Mouse (Mus musculus): ENCODE results near the gene Clip3. TPM values are rescaled to one million over a fixed set of nuclear protein-coding genes. Genes with fewer than 3 reads are reported as not detected.

Clip3 gene
- polyA plus RNA-seq, 1 experiment from 2014 or later = 124 TPM

- H3K27me3 ChIP-seq (ENCODE audit: control insufficient read depth, insufficient read depth, low read depth, low read length) = no peaks in the 10 kb centered on the region
- H3K4me1 ChIP-seq (ENCODE audit: control insufficient read depth, insufficient read depth, low read length) = peaks cover 17% of the 10 kb centered on the region
- no peaks in the 10 kb centered on the region for H3K9me3 ChIP-seq (replicated peaks; ENCODE audit: control insufficient read depth, low read length, poor library complexity, severe bottlenecking)
- ATAC-seq = peak; percentile 100
- H3K4me3 ChIP-seq (ENCODE audit: low read depth, low read length) = peak within 1 kb of the TSS; percentile 60
- WGBS = 4% methylated on average over 27 of the region's 27 CpGs
- peak within 1 kb of the TSS; percentile 82 for H3K4me2 ChIP-seq (ENCODE audit: low read length)
- H3K36me3 ChIP-seq (ENCODE audit: control insufficient read depth, insufficient read depth, low read length) = peaks cover 23% of the 10 kb centered on the region
- peak within 1 kb of the TSS; percentile 73 for H3K9ac ChIP-seq (ENCODE audit: low read depth, low read length)
- peak within 1 kb of the TSS; percentile 82 for H3K27ac ChIP-seq (ENCODE audit: low read length)
Observed at GRCm38 (mm10) chr7:30308076-30309005, 16.8 kb downstream of the Clip3 start, which contains the start of gene Alkbh6. TSS of gene Alkbh6 (plus strand) at chr7:30308717.

- no peaks in the 10 kb centered on the region for H3K27me3 ChIP-seq (ENCODE audit: control insufficient read depth, insufficient read depth, low read depth, low read length)
- WGBS = 58% methylated on average over 15 of the region's 15 CpGs
- no peak overlapping the region for H3K27ac ChIP-seq (ENCODE audit: low read length)
Observed at GRCm38 (mm10) chr7:30309395-30310129, 18.0 kb downstream of the Clip3 start.

DNA sequence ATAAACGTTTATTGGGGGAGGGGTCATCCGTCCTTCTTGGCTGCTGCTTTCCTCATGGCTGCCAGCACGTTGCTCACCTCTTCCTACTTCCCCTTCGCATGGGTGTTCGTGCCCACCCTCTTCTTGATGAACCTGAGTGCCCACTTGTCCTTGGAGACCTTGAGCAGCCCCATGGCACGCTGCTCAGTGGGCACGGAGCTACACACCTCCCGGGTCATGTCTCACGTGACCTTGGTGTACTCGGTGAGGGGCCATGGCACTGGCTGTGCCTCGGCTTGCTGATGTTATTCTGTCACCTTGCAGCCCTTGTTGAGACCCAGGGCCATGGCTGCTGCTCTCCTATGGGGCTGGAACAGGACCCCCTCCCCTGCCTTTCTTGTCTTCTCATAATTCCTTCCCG lies 18.6 kb downstream of the Clip3 start:
- H3K4me1 ChIP-seq (ENCODE audit: control insufficient read depth, insufficient read depth, low read length) = peaks cover 17% of the 10 kb centered on the region
- no peaks in the 10 kb centered on the region for H3K9me3 ChIP-seq (replicated peaks; ENCODE audit: control insufficient read depth, low read length, poor library complexity, severe bottlenecking)
- no peak overlapping the region for H3K9ac ChIP-seq (ENCODE audit: low read depth, low read length)
- peaks cover 15% of the 10 kb centered on the region for H3K36me3 ChIP-seq (ENCODE audit: control insufficient read depth, insufficient read depth, low read length)
- no peak overlapping the region for H3K4me3 ChIP-seq (ENCODE audit: low read depth, low read length)
- ATAC-seq = no peak
- H3K4me2 ChIP-seq (ENCODE audit: low read length) = no peak overlapping the region
- H3K27ac ChIP-seq (ENCODE audit: low read length) = no peak overlapping the region
- H3K27me3 ChIP-seq (ENCODE audit: control insufficient read depth, insufficient read depth, low read depth, low read length) = no peaks in the 10 kb centered on the region
- WGBS = 91% methylated on average over 12 of the region's 12 CpGs

More at GRCm38 (mm10) chr7:30309395-30310129, 18.0 kb downstream of the Clip3 start:
- H3K36me3 ChIP-seq (ENCODE audit: control insufficient read depth, insufficient read depth, low read length) = peaks cover 17% of the 10 kb centered on the region
- H3K4me3 ChIP-seq (ENCODE audit: low read depth, low read length) = peak overlapping the region; percentile 60
- H3K9ac ChIP-seq (ENCODE audit: low read depth, low read length) = peak overlapping the region; percentile 73
- ATAC-seq = no peak
- peaks cover 17% of the 10 kb centered on the region for H3K4me1 ChIP-seq (ENCODE audit: control insufficient read depth, insufficient read depth, low read length)
- no peaks in the 10 kb centered on the region for H3K9me3 ChIP-seq (replicated peaks; ENCODE audit: control insufficient read depth, low read length, poor library complexity, severe bottlenecking)
- H3K4me2 ChIP-seq (ENCODE audit: low read length) = peak overlapping the region; percentile 82

- ATAC-seq = no peak
- no peak overlapping the region for H3K4me3 ChIP-seq (ENCODE audit: low read depth, low read length)
- 46% methylated on average over 26 of the region's 27 CpGs for WGBS
Observed at GRCm38 (mm10) chr7:30313666-30314320, 22.3 kb downstream of the Clip3 start.

DNA sequence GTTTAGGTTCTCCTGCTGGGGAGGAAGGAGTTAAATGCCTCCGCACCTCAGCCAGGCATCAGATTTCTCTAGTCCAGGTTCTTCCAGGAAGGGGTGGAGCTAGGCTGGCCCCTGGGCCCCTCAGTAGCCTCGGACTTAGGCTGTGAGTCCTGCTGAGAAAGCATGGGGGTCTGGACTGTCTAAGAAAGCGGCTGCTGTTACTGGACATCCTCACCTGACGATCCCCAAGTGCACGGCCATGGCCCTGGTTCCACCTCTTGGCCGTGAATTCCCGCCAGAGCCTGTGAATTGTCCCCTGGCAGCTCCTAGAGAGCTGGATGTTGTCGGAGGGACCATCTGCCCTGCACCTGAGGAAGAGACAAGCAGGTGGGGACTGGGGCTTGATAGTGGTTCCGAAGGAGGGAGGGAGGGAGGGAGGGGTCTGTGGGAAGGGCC lies 23.2 kb downstream of the Clip3 start, which contains the start of gene Syne4:
Gene Syne4, plus strand, starts transcription at position 87 of the 435 bp plus-strand sequence.
- Histone ChIP-seq H3K9ac (ENCODE audit: low read depth, low read length) (no peak within 1 kb of the TSS), H3K4me1 (ENCODE audit: control insufficient read depth, insufficient read depth, low read length) (peaks cover 4% of the 10 kb centered on the region), H3K27ac (ENCODE audit: low read length) (no peak within 1 kb of the TSS), H3K27me3 (ENCODE audit: control insufficient read depth, insufficient read depth, low read depth, low read length) (no peaks in the 10 kb centered on the region), H3K9me3 (replicated peaks; ENCODE audit: control insufficient read depth, low read length, poor library complexity, severe bottlenecking) (no peaks in the 10 kb centered on the region), H3K4me2 (ENCODE audit: low read length) (no peak within 1 kb of the TSS), H3K4me3 (ENCODE audit: low read depth, low read length) (peak within 1 kb of the TSS; percentile 10; the same call in 1 of the 2 replicates), H3K36me3 (ENCODE audit: control insufficient read depth, insufficient read depth, low read length) (no peaks in the 10 kb centered on the region)
- no peak for ATAC-seq
- WGBS = 3% methylated on average over 9 of the region's 9 CpGs

More at GRCm38 (mm10) chr7:30313666-30314320, 22.3 kb downstream of the Clip3 start:
- Histone ChIP-seq H3K27ac (ENCODE audit: low read length) (no peak overlapping the region), H3K27me3 (ENCODE audit: control insufficient read depth, insufficient read depth, low read depth, low read length) (no peaks in the 10 kb centered on the region), H3K4me1 (ENCODE audit: control insufficient read depth, insufficient read depth, low read length) (peaks cover 11% of the 10 kb centered on the region), H3K36me3 (ENCODE audit: control insufficient read depth, insufficient read depth, low read length) (no peaks in the 10 kb centered on the region), H3K9me3 (replicated peaks; ENCODE audit: control insufficient read depth, low read length, poor library complexity, severe bottlenecking) (no peaks in the 10 kb centered on the region), H3K4me2 (ENCODE audit: low read length) (no peak overlapping the region), H3K9ac (ENCODE audit: low read depth, low read length) (no peak overlapping the region)

DNA sequence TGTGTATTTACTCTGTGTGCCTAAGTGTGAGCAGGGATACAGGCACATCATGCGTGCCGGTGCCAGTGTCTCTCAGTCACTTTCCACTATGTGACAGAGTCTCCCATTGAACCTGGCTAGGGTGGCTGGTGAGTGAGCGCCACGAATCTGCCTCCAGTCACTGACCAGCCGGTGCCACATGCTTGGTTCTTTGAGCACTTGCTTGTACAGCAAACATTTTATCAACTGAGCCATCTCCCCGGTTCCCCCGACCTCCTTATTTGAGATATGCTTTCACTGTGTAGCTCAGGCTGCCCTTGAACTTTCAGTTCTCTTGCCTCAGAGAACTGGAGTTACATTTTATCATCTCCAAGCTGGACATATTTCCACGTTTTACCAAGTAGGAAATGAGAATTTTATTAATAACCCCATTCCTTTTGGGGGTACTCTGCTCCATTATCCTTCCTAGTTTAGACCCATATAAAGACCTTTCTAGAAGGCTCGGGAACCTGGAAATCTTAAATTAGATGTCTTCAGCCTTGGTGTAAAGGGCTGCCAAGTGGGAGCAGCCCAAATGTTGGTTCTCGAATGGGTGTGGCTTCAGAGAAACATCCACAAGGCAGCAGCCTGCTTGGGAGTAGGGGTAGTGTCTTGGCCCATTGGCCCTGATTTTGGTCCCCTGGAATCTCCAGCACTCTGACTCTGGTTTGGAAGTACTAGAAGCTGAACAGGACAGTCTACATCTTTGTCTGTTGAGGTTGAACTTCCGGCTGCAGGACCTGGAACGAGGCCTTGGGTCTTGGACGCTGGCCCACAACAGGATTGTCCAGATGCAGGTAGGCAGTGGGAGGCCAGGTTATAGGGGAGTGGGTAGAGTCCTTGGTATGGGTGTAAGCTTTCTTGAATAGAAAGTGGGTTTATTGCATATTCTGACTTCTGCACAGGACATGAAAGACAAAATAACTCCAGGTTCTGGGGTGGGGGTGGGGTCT lies 24.3 kb downstream of the Clip3 start:
- Histone ChIP-seq H3K4me1 (ENCODE audit: control insufficient read depth, insufficient read depth, low read length) (peaks cover 2% of the 10 kb centered on the region), H3K4me2 (ENCODE audit: low read length) (no peak overlapping the region), H3K27ac (ENCODE audit: low read length) (no peak overlapping the region), H3K9ac (ENCODE audit: low read depth, low read length) (no peak overlapping the region), H3K36me3 (ENCODE audit: control insufficient read depth, insufficient read depth, low read length) (no peaks in the 10 kb centered on the region), H3K27me3 (ENCODE audit: control insufficient read depth, insufficient read depth, low read depth, low read length) (no peaks in the 10 kb centered on the region), H3K9me3 (replicated peaks; ENCODE audit: control insufficient read depth, low read length, poor library complexity, severe bottlenecking) (no peaks in the 10 kb centered on the region), H3K4me3 (ENCODE audit: low read depth, low read length) (no peak overlapping the region)
- WGBS = 79% methylated on average over 13 of the region's 13 CpGs
- ATAC-seq = no peak

DNA sequence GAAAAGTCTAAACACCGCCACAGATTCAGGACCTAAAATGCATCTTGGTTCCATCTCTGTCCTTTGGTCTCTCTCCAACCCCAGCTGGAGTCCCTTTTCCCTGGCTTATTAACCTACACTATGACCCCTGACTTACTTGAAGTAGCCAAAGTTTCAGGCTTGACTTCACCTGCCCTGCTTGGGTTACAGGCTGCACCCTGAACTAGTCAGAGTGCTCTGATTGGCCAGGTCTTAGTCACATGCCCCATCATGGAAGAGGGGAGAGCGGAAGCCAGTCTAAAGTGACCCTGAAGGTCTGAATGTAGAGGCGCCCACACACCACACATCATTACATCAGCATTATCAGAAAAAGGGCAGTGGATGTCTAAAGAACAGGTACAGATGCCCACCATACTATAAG lies 26.6 kb downstream of the Clip3 start:
- Histone ChIP-seq H3K4me2 (ENCODE audit: low read length) (no peak overlapping the region), H3K27me3 (ENCODE audit: control insufficient read depth, insufficient read depth, low read depth, low read length) (no peaks in the 10 kb centered on the region), H3K9ac (ENCODE audit: low read depth, low read length) (no peak overlapping the region), H3K36me3 (ENCODE audit: control insufficient read depth, insufficient read depth, low read length) (no peaks in the 10 kb centered on the region), H3K4me3 (ENCODE audit: low read depth, low read length) (no peak overlapping the region), H3K27ac (ENCODE audit: low read length) (no peak overlapping the region), H3K4me1 (ENCODE audit: control insufficient read depth, insufficient read depth, low read length) (peaks cover 14% of the 10 kb centered on the region), H3K9me3 (replicated peaks; ENCODE audit: control insufficient read depth, low read length, poor library complexity, severe bottlenecking) (no peaks in the 10 kb centered on the region)
- no peak for ATAC-seq
- 82% methylated on average over 3 of the region's 3 CpGs for WGBS

DNA sequence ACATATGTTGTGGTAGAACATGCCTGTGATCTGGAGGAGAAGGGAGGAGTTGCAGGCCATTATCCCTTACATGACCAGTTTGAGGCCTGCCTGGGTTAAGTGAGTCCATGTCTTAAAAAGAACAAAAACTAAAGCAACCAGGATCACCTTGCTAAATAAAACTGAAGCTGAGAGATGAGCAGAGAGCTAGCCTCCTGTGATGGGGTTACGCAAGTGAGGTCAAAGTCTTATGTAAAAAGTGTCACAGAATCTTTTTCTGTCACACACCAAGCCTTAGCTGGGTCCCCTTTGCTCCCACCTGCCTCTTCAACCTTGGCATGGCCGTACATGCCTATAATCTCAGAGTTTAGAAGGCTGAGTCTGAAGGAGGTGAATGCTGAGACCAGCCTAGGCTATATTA lies 29.4 kb downstream of the Clip3 start:
- no peaks in the 10 kb centered on the region for H3K27me3 ChIP-seq (ENCODE audit: control insufficient read depth, insufficient read depth, low read depth, low read length)
- WGBS = 85% methylated on average over 2 of the region's 2 CpGs
- H3K4me3 ChIP-seq (ENCODE audit: low read depth, low read length) = peak overlapping the region; percentile 75; the same call in 1 of the 2 replicates
- H3K4me2 ChIP-seq (ENCODE audit: low read length) = peak overlapping the region; percentile 87
- H3K9me3 ChIP-seq (replicated peaks; ENCODE audit: control insufficient read depth, low read length, poor library complexity, severe bottlenecking) = no peaks in the 10 kb centered on the region; the same call in 1 of the 2 replicates
- no peaks in the 10 kb centered on the region for H3K36me3 ChIP-seq (ENCODE audit: control insufficient read depth, insufficient read depth, low read length)
- no peak for ATAC-seq
- H3K27ac ChIP-seq (ENCODE audit: low read length) = no peak overlapping the region
- peaks cover 14% of the 10 kb centered on the region for H3K4me1 ChIP-seq (ENCODE audit: control insufficient read depth, insufficient read depth, low read length)
- peak overlapping the region; percentile 88; the same call in 1 of the 2 replicates for H3K9ac ChIP-seq (ENCODE audit: low read depth, low read length)

Data from midbrain, embryonic 16.5 days (tissue).